Mouse (Mus musculus) adrenal gland, postnatal 36 days (tissue): ENCODE data around the gene Tmed2. TPM values are rescaled to one million over a fixed set of nuclear protein-coding genes. Genes with fewer than 3 reads are reported as not detected.
"Not testable (repeated sequence)": the region's sequence is repeated elsewhere in the genome, so short reads cannot be mapped to it uniquely, and the experiment has no call there.

Experiments
- DNase-seq, 2 experiments: peaks; one replicate each; pipeline ENCODE4 v3.0.0; 2021; ENCODE audit warnings: mixed read lengths in 1 of 2
- long read RNA-seq, 2 experiments: library from polyadenylated mRNA; stranded (forward); transcript quantifications; one replicate each; pipeline ENCODE4 v2.0.0; 2021; ENCODE audit warnings: borderline sequencing depth in 2 of 2
- total RNA-seq, 2 experiments: library from RNA; stranded (reverse); gene quantifications; 2 replicates each; pipeline ENCODE4 v1.2.3; 2021

Tmed2 gene
- 100 to 1,000 TPM; 226 to 241 TPM for total RNA-seq
- long read RNA-seq, experiment 1, transcript Tmed2-201 (4 exons, 2,074 nt): major isoform, 353 of 384 reads
- long read RNA-seq, experiment 1, partial matches to known transcripts: 3 of 384 reads
- long read RNA-seq, experiment 1, other reads (novel, unspliced or antisense): 26 of 384 reads
- long read RNA-seq, experiment 2, transcript Tmed2-201 (4 exons, 2,074 nt): major isoform, 124 of 139 reads
- long read RNA-seq, experiment 2, partial matches to known transcripts: 3 of 139 reads
- long read RNA-seq, experiment 2, other reads (novel, unspliced or antisense): 7 of 139 reads

GRCm38 (mm10) chr5:124540383-124540786, at the start of gene Tmed2:
Gene Tmed2, plus strand, starts transcription at chr5:124540695.
- peak; percentile 95 to 96 for DNase-seq

DNA sequence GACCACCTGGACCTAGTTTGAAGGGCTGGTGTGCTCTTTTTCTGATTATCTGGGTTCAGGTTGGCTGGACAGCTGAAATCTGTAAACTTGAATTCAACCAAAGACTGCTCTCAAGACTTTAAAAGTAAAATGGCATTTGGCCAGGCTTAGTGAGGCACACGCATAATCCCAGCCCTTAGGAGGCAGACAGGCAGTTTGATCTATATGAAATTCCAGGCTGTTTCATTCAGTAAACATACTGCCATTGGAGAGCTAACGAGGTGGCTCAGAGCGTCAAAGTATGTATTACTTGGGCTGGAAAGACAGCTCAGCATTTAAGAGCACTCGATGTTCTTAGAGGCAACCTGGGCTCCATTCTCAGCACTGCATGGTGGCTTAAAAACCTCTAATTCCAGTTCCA, 48.8 kb upstream of the Tmed2 start:
- DNase-seq: no peak

DNA sequence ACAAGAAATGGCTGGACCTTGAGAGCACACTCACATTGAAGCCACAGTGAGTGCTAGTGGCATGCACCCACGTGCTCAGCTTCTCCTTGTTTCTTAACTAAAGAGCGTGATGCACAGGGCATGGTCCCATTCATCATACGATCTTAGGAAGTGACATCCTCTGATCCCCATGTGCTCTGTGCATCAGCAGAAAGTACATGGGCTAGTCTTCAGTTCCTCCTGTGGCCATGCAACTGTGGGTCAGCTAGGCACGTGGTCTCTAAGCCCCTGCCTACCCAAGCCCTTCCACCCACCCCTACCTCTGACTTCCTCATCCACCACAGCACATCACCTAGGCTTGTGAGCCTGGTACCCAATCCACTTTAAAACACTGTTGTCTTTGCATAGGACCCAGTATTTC, 47.9 kb upstream of the Tmed2 start:
- DNase-seq: no peak

- DNase-seq: no peak
These were observed 47.0 kb upstream of the Tmed2 start for GRCm38 (mm10) chr5:124493455-124493854.

DNA sequence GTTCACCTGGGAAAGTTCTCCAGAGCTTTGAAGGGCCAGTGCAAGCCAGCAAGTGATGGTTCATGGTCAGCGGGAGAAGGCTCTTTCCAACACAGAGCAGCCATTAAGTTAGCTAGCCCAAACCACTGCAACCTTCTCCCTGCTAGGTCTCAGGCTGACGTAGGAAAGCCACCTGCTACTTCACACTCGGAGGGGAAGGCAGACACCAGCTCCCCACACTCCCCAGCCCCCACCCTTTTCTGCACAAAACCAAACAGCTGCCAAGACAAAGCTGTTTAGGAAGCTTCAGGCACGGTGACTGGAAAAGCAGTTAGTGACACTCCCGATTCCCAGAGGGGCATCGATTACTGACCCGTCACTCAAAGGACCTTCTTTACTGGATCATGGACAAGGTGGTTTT, 44.9 kb upstream of the Tmed2 start:
- DNase-seq: no peak

GRCm38 (mm10) chr5:124496614-124497514, 43.6 kb upstream of the Tmed2 start:
- no peak for DNase-seq

DNA sequence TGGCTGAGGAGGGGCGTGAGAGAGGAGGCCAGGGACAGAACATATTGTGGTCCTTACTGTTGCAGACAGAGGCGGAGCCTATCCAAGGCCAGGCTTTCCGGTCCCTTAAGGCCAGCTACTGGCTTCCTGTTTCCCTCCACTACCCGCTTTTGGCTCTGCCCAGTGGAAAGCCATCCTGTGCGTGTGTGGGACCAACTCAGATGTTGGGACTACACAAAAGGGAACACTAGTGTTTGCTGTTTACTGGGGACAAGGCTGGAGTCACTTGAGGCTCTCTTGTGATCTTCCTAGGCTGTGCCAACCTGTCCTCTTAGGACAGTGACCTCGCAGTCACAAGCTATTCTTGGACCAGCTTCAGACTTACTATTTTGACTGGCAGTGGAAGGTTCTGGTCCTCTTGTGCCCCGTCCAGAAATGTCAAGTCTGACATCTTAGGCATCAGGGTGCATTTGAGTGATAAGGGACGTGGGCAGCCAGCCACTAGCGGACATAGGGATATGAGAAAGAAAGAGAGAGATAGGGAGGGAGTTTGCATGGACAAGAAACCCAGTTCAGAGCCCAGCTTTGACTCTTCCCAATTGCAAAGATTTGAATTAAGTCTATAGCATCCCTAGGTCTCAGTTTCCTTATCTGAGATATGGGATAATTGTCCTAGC, 42.1 kb upstream of the Tmed2 start:
- DNase-seq: peak; percentile 66 to 69

DNA sequence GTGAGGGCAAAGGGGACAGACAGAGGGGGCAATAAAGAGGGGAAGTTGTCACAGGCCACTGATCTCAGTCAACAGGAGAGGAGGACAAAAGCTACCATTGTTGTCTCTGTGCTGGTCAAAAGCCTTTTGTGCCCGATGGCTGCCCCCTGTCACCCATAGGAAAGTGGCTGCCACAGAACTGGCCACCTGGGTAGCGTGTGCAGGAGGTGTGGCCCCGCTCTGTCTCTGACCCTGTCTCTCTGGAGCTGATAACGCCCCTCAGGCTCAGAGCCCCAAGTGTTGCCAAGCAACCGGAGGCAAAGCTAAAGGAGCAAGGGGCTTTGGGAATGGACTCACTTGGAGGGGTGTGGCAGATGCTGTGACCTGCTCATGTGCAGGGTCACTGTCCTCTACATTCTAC, 41.5 kb upstream of the Tmed2 start:
- DNase-seq: no peak

DNA sequence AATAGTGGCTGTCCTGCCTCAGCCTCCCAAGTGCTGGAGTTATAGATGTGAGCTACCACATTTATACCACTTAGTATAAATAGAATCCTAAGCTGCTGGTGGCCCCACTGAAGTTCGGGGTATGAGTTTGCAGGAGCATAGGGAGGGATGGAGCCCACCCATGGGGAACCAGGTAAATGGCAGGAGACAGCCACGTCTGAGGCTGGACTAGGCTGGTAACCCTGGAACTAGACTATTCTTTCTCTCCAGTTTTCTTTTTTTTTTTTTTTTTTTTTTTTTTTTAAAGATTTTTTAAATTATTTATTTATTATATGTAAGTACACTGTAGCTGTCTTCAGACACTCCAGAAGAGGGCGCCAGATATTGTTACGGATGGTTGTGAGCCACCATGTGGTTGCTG, 40.5 kb upstream of the Tmed2 start:
- not testable (repeated sequence) for DNase-seq

GRCm38 (mm10) chr5:124500573-124500972, 39.9 kb upstream of the Tmed2 start:
- DNase-seq: no peak

DNA sequence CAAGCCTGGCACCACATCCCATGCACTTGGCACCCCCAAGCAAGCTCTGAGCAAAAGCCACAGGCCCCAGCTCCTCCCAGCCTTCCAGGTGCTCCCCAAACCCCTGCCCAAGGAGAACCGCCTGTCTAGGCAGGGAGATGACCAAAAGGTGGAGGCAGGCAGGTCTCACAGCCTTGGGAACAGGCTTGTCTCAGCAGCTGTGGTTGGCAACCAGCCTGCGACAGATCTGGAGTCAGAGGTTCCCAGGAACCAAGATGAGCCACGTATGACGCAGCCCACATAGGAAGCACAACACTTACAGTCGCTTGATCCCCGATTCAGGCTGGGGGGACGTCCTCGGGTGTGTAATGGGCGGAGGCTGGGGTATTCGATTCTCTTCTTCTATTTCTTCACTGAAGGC, 39.0 kb upstream of the Tmed2 start:
- no peak for DNase-seq

GRCm38 (mm10) chr5:124503742-124504141, 36.8 kb upstream of the Tmed2 start:
- DNase-seq: no peak

DNA sequence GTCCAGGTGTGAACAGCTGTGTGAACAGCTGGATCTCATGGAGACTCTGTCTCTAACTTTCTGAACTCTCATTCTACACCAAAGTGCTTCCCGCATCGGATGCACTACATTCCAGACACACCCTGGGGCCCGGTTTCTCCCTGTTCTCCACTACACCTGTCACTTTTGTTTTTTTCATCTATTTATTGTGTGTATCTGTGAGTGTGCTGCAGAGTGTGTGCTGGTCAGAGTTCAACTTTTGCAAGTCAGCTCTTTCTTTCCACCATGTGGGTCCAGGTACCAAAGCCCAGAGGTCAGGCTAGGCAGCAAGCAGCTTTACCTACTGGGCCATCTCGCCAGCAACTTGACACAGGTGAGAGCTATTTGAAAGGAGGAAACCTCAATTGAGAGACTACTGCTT, 35.3 kb upstream of the Tmed2 start:
- no peak for DNase-seq

DNA sequence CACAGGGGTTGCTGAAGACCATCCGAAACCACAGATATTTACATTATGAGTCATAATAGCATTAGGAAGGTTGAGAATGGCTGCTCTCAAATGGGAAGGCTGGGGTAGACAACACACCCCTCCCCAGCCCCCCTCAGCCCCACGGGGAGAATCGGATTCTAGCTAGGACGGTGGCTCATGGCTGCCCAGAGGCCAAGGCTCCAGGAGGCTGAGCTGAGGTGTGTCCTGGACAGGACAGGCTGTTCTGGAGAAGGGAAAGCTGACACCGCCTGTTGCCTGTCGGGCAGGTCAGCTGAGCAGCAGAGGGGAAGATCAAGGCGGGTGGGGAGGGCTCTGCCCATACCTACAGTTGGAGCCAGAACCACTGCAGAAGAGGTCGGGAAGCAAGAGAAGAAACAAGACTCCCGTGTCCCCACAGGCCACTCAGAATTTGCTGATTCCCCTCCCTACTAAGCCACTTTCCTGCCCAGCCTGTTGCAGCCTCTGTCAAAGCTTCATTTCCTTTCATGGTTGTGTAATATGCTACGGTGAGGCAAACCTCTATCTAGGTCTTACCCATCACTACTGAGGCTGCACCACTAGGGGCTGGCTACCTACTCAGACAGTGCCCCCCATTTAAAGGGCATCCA, 33.6 kb upstream of the Tmed2 start:
- no peak for DNase-seq

GRCm38 (mm10) chr5:124509200-124509599, 31.3 kb upstream of the Tmed2 start:
- no peak for DNase-seq

DNA sequence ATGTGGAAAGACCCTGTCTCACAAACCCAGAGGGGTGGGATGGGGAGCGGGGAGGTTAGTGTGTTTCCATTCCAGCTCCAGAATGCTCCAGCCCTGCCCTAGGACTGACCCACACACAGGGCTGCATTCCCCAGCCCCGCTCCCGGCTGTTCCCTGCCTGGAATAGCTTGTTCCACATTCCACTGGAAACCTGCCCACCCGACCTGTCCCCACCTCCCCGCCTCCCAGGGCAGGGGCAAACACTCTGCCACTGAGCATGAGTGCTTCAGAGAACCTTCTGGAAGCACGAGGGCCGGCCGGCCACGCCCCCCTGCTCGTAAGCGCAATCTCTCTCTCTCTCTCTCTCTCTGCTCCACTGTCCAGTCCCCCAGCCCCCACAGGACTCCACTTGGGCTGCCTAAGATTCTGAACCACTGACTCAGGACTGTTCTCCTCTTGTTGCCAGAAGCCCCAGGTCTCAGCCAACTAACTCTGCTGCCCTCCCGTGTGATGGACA, 30.7 kb upstream of the Tmed2 start:
- DNase-seq: no peak

DNA sequence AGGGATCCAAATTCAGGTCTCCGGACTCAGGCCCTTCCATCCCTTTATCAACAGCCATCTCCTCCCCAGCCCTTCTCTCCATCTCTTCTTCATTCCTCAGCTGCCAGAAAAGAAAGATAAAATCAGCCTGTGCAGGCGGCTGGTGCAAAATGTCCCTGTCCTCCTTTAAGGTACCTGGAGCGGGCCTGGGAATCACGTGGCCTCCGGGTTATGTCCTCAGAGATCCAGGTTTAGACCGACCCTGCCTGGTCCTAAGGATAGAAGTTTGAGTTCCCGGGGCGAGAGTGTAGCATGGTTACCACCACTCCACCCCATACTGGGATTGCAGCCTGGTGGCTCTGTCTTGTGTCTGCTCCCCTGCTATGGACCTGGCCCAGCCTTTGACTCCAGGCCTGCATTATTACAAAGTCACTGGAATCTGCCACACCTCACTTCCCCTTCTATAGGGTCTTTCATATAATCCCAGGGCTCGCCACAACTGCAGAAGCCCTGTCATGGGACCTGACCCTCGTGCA, 29.9 kb upstream of the Tmed2 start:
- no peak for DNase-seq

DNA sequence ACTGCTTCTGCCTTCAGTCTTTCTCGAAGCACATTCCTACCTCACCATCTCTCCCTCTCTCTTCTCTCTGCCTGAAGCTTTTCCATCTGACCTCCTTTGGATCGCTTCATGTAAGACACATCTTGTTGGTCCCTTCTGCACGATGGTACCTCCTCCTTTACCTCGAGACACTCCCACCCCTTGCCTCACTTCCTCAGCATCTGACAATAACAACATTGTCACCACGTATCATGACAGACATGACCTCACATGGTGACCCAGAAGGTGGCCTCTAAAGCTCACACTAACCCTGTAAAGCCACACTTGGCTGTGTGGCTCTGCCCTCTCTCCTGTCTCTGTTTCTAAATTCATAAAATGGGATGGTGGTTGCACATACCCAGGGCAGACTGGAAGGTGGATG, 24.7 kb upstream of the Tmed2 start:
- no peak for DNase-seq

DNA sequence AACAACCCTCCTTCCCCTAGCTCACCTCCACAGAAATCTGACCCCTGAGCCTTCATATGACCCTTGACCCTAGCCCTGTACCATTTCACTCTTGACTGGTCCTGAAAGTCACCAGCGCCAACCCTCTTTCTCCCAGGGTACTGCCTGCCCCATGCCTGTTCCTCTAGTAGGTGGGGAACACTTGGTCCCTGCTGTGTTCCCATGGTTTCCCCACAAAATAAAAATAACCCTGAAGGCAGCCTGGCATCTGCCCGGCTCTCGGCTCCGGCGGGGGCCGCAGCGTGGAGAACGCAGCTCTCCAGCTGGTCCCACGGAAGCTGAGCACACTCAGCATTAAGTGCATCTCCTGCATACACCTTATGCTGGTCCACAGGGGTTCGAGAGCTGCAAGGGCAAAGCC, 21.8 kb upstream of the Tmed2 start:
- no peak for DNase-seq

- DNase-seq: no peak
These were observed 18.9 kb upstream of the Tmed2 start for GRCm38 (mm10) chr5:124521588-124521987.

GRCm38 (mm10) chr5:124523032-124523431, 17.5 kb upstream of the Tmed2 start:
- no peak for DNase-seq

- DNase-seq: no peak
These were observed 15.6 kb upstream of the Tmed2 start for GRCm38 (mm10) chr5:124524943-124525342.
